Mouse (Mus musculus) adrenal gland, adult 2 months (tissue): Measurements from ENCODE around the gene Bend5. TPM values are rescaled to one million over a fixed set of nuclear protein-coding genes. Genes with fewer than 3 reads are reported as not detected.
A peak's percentile ranks its signal among the peaks of the same experiment; 100 is the strongest.

Experiments
- DNase-seq: peaks from one replicate; pipeline ENCODE4 v3.0.0; 2021
- long read RNA-seq: library from polyadenylated mRNA; stranded (forward); transcript quantifications from one replicate; pipeline ENCODE4 v2.0.0, GENCODE M21; 2021
- polyA plus RNA-seq: library from polyadenylated mRNA; depleted of rRNA; stranded (reverse); fragments of >200 nt; gene quantifications from 2 replicates; pipeline ENCODE4 v1.2.3, GENCODE M21; 2012; rRNA removed
- total RNA-seq, 2 experiments: library from RNA; stranded (reverse); gene quantifications; 2 replicates each; pipeline ENCODE4 v1.2.3; 2021

Gene Bend5
- 10 to 100 TPM in 1 of 2 experiments, 1 to 10 TPM in 1; 8.9 to 12.3 TPM for total RNA-seq
- polyA plus RNA-seq = 41.1 and 43.7 TPM in 2 replicates
- long read RNA-seq, transcript Bend5-201 (6 exons, 1,826 nt) = major isoform, 9 of 13 reads
- long read RNA-seq, partial matches to known transcripts = 0 of 13 reads
- long read RNA-seq, other reads (novel, unspliced or antisense) = 2 of 13 reads

DNA sequence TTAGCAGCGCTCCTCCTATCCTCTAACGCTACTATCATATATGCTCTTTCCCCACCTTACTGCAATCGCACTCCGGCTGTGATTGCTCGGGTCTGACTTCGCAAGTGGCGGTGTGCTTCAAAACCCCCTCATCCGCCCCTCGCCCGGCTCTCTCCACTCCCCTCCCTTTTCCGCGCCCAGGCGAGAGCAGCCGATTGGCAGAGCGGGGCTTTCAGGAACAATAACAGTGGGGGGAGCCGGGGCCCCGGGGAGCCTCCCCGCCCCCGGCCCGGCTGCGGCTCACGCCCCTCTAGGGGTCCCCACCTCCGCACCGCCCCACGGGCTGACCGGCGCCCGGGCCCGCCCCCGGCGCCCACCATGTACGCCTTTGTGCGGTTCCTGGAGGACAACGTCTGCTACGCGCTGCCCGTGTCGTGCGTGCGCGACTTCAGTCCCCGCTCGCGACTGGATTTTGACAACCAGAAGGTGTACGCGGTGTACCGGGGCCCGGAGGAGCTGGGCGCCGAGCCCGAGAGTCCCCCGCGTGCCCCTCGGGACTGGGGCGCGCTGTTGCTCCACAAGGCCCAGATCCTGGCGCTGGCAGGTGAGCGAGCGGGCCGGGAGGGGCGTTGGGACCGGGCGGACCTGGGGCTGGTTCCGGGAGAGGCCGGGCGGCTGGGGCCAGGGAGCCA lies at the start of gene Bend5:
TSS of gene Bend5 (plus strand) at position 189 of the 671 bp plus-strand sequence.
- peak; percentile 86 for DNase-seq

GRCm38 (mm10) chr4:111367771-111368170 lies 47.0 kb upstream of the Bend5 start:
- no peak for DNase-seq

DNA sequence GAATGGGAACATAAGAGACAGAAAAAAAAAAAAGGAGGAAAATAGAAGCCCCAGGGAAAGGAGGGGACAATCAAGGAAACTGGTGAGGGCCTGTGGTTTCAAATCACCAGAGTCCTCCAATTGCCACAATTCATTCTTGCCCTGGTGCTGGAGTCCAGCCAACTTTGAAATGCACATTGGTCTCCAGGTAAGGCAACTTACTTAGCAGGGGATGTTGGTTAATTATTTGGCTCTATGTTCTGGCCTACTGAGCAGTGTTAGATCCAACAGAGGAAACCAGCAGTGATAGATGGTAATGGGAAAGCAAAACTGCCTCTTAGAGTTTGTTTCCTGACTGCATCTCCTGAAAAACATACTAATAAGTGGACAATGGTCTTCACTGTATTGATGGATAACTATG lies 37.6 kb upstream of the Bend5 start:
- no peak for DNase-seq

- DNase-seq = no peak
Observed at GRCm38 (mm10) chr4:111378071-111378470, 36.7 kb upstream of the Bend5 start.

DNA sequence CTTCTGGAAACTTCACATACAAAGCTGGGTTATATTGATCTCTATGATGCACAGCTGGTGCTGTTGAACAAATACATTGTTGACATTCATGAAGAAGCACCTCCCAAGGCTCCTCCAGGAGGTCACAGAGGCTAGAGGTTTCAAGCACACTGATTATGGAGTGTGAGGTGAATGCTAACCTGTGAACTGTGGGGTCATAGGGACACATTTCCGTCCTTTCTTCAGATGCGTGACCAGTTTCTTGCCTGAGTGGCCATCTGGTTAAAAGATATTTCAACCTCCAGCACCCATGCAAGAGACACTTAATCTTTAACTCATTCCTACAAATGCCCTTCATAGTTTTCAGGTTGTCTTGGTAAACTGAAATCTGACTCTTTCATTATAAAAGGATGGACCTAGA lies 31.7 kb upstream of the Bend5 start:
- DNase-seq = no peak

- no peak for DNase-seq
Observed at GRCm38 (mm10) chr4:111390736-111391135, 24.1 kb upstream of the Bend5 start.

- no peak for DNase-seq
Observed at GRCm38 (mm10) chr4:111399784-111400183, 15.0 kb upstream of the Bend5 start.

DNA sequence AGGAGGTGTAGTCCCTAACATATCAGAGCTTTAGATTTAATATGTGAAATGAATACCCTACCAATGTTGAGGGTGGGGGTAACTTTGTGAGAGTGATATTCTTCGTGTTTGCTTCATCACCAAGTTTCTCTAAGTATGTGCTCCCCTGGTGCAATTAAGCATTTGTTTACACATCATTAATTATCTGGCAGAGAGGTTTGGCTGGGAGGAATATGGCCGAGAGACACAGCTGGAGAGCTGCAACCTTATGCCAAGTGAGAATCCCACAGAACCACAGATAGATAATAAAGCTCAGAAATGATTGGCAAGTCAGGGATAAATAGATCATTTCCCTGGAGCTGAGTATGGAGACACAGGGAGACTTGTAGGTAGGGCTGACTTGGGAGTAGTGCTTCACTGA lies 14.1 kb upstream of the Bend5 start:
- no peak for DNase-seq

DNA sequence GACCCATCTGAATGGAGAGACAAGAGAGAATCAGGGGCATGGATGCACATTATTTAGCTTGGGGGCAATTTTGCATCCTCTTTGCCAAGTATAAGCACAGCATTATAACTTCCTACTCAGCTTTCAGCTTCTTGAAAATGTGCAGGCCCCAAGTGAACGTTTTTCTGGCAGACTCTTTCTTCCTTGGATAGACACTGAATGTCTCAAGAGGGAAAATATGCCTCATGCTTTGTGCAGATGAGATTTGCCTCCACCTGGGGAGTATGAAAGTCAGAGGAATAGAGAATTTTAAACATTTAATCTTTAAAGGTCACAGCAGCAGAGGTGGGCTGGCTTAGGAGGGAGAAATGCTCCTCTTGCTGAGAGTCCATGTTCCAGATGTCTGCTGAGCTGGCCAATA lies 11.6 kb upstream of the Bend5 start:
- no peak for DNase-seq

GRCm38 (mm10) chr4:111410731-111411130 lies 4.1 kb upstream of the Bend5 start:
- no peak for DNase-seq

- no peak for DNase-seq
Observed at GRCm38 (mm10) chr4:111414399-111414798, 407 bp upstream of the Bend5 start.

DNA sequence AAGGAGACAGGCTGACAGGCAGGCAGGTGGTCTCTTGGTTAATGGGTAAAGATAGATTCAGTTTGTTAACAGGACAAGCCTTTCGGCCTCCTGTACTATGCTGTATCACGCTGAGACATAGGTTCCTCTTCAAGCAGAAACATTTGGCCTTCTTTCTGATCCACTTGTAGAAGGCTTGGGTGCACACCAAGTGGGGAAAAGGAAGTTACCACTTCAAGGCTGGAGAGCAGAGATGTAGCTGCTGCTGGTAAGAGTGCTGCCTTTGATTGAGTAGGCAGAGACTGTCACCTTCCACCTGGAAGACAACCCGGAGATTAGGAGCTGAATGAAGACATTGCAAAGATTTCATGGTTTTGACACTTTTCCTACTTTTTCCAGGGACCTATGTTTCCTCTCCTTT lies 1.3 kb downstream of the Bend5 start:
- DNase-seq = no peak

GRCm38 (mm10) chr4:111416551-111416950 lies 1.7 kb downstream of the Bend5 start:
- no peak for DNase-seq

- DNase-seq = no peak
Observed at GRCm38 (mm10) chr4:111417716-111418115, 2.9 kb downstream of the Bend5 start.

- no peak for DNase-seq
Observed at GRCm38 (mm10) chr4:111419476-111419875, 4.7 kb downstream of the Bend5 start.

DNA sequence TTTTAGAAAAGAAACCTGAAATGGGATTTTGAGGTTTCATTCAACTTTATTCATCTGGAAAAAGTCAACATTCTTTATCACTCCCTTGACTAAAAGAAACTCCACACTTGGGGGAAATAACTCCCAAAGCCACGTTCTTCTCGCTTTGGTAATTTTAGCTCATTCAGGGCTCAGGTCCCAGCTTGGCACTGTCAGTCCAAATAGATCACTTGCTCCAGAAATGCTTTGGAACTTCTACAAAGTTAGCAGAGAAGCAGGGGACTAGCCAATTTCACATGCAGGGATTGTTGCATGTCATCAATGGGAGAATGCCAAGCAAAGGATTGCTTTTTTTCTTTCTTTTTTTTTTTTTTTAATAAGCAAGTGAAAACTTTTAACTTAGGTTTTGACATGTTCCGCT lies 5.2 kb downstream of the Bend5 start:
- no peak for DNase-seq

DNA sequence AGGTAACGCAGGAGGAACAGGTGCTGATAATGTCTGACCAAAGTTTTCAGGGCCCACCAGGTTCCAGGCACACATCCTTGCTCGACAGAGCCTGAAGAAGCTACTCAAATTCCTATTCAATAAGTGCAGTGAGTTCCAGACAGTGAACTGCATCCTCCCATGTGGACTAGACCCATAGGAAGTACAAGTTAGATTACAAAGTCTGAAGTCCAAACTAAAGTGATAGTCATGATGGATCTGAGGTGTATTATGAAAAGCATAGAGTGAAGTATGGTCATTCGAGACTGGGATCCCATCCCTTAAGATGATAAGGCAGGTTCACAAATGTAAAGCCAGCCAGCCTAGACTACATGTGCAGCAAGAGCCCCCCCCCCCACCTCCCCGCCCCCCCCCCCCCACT lies 6.1 kb downstream of the Bend5 start:
- no peak for DNase-seq

DNA sequence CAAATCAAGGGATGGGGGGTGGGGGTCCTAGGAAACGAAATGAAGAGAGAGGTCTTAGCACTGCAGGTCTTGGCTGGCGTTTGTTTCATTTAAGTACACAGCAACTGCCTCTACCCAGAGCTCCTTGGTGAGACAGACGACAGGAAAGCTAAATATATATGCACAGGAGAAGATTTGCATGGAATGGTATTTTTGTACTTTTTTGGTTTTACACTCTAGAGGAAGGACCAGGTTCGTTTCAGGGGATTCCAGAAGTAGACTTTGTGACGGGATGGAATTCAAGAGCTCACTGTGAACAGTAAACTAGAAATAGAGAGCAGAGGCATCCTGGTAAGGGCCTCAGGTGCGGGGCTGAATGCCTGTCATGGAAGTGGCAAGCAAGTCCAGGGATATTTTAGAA lies 7.0 kb downstream of the Bend5 start:
- no peak for DNase-seq

GRCm38 (mm10) chr4:111424371-111424950 lies 9.7 kb downstream of the Bend5 start:
- DNase-seq = peak; percentile 50

DNA sequence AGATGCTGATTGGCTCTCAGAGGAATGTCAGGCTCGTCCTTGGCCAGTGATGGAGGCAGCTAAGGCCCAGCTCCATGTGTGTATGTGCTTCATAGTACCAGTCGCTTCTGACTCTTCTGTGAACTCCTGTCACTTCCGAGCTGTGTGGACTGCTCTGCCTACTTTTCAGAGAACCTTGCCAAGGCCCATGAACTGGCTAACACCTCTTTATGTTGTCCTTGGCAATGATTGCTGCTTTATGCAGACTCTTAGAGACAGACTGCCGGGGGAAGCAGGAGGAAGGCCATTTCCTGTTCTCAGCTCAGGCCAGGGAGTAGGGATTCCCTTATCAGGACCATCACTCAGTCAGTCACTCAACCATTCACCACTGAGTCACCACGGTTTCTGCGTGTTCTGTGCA lies 10.4 kb downstream of the Bend5 start:
- peak; percentile 59 for DNase-seq

DNA sequence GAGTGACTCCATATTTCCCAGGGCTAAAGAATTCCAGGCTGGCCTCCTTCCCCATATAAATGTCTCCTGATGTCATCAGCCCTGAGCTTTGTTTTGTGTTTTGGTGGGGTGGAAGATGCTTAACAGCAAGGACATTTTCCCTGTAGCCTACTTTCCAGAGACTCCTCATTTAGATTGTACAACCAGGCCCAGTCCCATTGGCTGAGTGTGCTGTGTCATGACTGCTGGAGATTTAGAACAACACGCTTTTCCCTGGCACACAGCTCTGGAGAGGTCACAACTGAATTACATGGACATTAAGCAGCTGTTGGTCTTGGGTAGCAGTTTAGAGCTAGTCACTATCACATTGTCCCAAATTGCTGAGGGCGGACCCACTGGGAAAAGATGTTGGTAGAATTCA lies 16.4 kb downstream of the Bend5 start:
- DNase-seq = no peak

- no peak for DNase-seq
Observed at GRCm38 (mm10) chr4:111432013-111432412, 17.2 kb downstream of the Bend5 start.

DNA sequence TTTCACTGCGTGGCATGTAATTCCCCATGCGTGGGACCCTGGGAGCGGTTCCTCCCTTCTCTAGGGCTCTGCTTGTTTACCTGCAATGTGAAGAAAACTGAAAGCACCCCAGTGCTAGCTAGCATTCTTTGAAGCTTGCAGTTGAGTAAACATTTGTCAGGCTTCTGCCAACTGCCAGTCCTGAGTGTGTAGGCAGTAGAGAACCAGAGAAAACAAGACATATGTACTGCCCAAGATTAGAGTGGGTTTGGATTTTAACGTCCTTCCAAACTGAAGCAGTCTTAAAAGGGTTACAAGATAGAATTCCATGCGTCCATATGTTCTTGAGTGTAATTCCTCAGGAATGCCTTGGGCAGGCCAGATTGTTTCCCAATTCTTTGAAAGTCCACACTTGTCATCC lies 17.6 kb downstream of the Bend5 start:
- no peak for DNase-seq

GRCm38 (mm10) chr4:111441709-111442108 lies 26.9 kb downstream of the Bend5 start:
- no peak for DNase-seq
